Mouse (Mus musculus) forebrain, embryonic 10.5 days (tissue): ENCODE measurements around the gene Tnpo2. TPM values are rescaled to one million over a fixed set of nuclear protein-coding genes. Genes with fewer than 3 reads are reported as not detected.

ENCODE experiments used
- DNase-seq: peaks from one replicate; pipeline ENCODE4 v3.0.0-alpha.2; 2017; ENCODE audit warnings: low spot score; ENCODE audit errors: extremely low spot score
- H3K27ac ChIP-seq: fragments of 300-500 bp; sonication (generic); 2 replicates; pipeline ENCODE4 v1.5.1; 2016; ENCODE audit warnings: mild to moderate bottlenecking
- H3K27me3 ChIP-seq: fragments of 300-500 bp; sonication (generic); 2 replicates; pipeline ENCODE4 v1.6.1; 2016; ENCODE audit warnings: mild to moderate bottlenecking; ENCODE audit not compliant: poor library complexity, severe bottlenecking
- H3K36me3 ChIP-seq: fragments of 300-500 bp; sonication (generic); replicated peaks from 2 replicates; pipeline ENCODE4 v1.6.1; 2016; ENCODE audit warnings: mild to moderate bottlenecking, moderate library complexity
- H3K4me1 ChIP-seq: fragments of 300-500 bp; sonication (generic); 2 replicates; pipeline ENCODE4 v1.6.1; 2016
- H3K4me3 ChIP-seq: fragments of 300-500 bp; sonication (generic); 2 replicates; pipeline ENCODE4 v1.5.1; 2016; ENCODE audit warnings: mild to moderate bottlenecking, moderate library complexity
- H3K9me3 ChIP-seq: fragments of 300-500 bp; sonication (generic); 2 replicates; pipeline ENCODE4 v1.6.1; 2016; ENCODE audit warnings: mild to moderate bottlenecking, moderate library complexity
- WGBS: fragments of 180-500 bp; shearing (Covaris S2); methylation state at CpG from one replicate; pipeline ENCODE4 v1.1.7; 2016; 5-methylcytosine and 5-hydroxymethylcytosine counted together
- polyA plus RNA-seq: library from polyadenylated mRNA; unstranded; fragments of >200 nt; fragmentation: Nextera tagmentation; extraction: Ambion mirVana; gene quantifications from 2 replicates; pipeline ENCODE4 v1.2.1, GENCODE M21; 2016

The Tnpo2 gene
- polyA plus RNA-seq, 1 experiment from 2014 or later = 33.2 TPM

DNA sequence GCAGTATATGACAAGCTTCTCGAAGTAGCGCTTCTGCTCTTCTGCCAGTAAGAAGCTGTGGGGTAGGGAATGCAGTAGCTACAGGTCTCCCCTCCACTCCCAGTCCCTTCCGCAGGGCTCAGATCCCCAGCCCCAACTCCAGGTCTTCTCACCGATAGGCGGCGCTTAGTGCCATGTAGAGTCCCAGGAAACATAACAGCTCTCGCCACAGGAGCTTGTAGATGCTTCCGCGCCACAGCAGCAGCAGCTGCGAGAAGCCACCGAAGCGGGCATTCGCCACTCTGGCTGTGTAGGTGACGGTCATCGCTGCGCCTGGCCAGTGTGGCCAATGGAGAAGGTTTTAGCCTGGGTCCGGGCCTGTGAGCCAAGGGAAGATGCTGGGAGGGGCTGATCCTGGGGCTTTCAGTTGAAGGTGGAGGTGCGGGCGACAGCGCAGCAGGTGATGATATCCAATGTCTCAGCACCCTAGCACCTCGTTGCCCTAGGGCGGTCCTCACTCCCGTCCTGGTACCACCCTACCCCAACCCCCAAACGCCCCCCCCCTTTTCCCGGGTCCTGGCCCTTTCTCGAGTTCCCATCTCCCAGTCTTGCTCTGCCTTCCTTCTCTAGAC lies 23.4 kb upstream of the Tnpo2 start:
- WGBS = 7% methylated on average over 25 of the region's 26 CpGs
- peaks cover 17% of the 10 kb centered on the region for H3K36me3 ChIP-seq
- no peaks in the 10 kb centered on the region for H3K9me3 ChIP-seq
- H3K27ac ChIP-seq = peak overlapping the region; percentile 68
- peaks cover 20% of the 10 kb centered on the region for H3K4me1 ChIP-seq
- H3K27me3 ChIP-seq = peaks cover 61% of the 10 kb centered on the region
- H3K4me3 ChIP-seq = peak overlapping the region; percentile 49
- DNase-seq = peak; percentile 77

- no peak for DNase-seq
- peaks cover 28% of the 10 kb centered on the region for H3K36me3 ChIP-seq
- H3K4me3 ChIP-seq = peak within 1 kb of the TSS; percentile 49
- peaks cover 20% of the 10 kb centered on the region for H3K4me1 ChIP-seq
- peak within 1 kb of the TSS; percentile 68 for H3K27ac ChIP-seq
- no peaks in the 10 kb centered on the region for H3K9me3 ChIP-seq
- peaks cover 50% of the 10 kb centered on the region for H3K27me3 ChIP-seq
- WGBS = 59% methylated on average over 1 of the region's 2 CpGs
Measured at GRCm38 (mm10) chr8:85014431-85014830, 22.3 kb upstream of the Tnpo2 start, which contains the start of gene Best2. TSS of gene Best2 (minus strand) at chr8:85014531.

GRCm38 (mm10) chr8:85016724-85017123 lies 20.0 kb upstream of the Tnpo2 start:
- Histone ChIP-seq H3K27ac (no peak overlapping the region), H3K36me3 (peaks cover 51% of the 10 kb centered on the region), H3K4me3 (no peak overlapping the region), H3K27me3 (peaks cover 33% of the 10 kb centered on the region), H3K4me1 (peaks cover 16% of the 10 kb centered on the region), H3K9me3 (no peaks in the 10 kb centered on the region)
- DNase-seq = no peak
- 70% methylated on average over 10 of the region's 10 CpGs for WGBS

DNA sequence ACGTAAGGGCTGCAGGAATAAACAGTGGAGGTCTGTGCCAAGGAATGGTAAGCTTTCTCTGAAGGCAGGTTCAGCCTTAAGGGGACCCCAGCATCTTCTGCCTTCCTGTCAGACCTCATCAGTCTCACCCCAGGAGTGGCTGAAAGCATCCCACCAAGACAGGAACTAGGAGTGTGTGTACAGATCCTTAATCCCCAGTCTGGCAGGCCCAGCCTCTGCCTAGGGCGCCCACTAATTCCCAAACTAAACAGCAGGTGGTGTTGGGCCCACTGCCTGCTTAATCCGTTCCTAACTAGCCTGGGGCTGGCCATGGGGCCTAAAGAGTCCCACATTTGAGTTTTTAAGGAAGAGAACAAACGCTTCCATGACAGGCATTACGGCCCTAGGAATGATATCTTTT lies 19.5 kb upstream of the Tnpo2 start:
- H3K9me3 ChIP-seq = no peaks in the 10 kb centered on the region
- DNase-seq = no peak
- no peak overlapping the region for H3K27ac ChIP-seq
- H3K4me1 ChIP-seq = peaks cover 16% of the 10 kb centered on the region
- H3K36me3 ChIP-seq = peaks cover 55% of the 10 kb centered on the region
- peaks cover 28% of the 10 kb centered on the region for H3K27me3 ChIP-seq
- H3K4me3 ChIP-seq = no peak overlapping the region
- WGBS = 32% methylated on average over 5 of the region's 5 CpGs

GRCm38 (mm10) chr8:85021514-85022055 lies 15.1 kb upstream of the Tnpo2 start:
- peaks cover 76% of the 10 kb centered on the region for H3K36me3 ChIP-seq
- WGBS = 94% methylated on average over 3 of the region's 3 CpGs
- H3K27me3 ChIP-seq = no peaks in the 10 kb centered on the region
- H3K4me1 ChIP-seq = peaks cover 33% of the 10 kb centered on the region
- DNase-seq = no peak
- no peak overlapping the region for H3K27ac ChIP-seq
- H3K9me3 ChIP-seq = no peaks in the 10 kb centered on the region
- no peak overlapping the region for H3K4me3 ChIP-seq

GRCm38 (mm10) chr8:85023846-85024245 lies 12.9 kb upstream of the Tnpo2 start:
- 92% methylated on average over 3 of the region's 3 CpGs for WGBS
- H3K27ac ChIP-seq = no peak overlapping the region
- H3K27me3 ChIP-seq = no peaks in the 10 kb centered on the region
- DNase-seq = no peak
- H3K4me3 ChIP-seq = peak overlapping the region; percentile 100
- peaks cover 37% of the 10 kb centered on the region for H3K4me1 ChIP-seq
- H3K9me3 ChIP-seq = no peaks in the 10 kb centered on the region
- H3K36me3 ChIP-seq = peaks cover 59% of the 10 kb centered on the region

GRCm38 (mm10) chr8:85025098-85025932 lies 11.4 kb upstream of the Tnpo2 start, which contains the start of gene Asna1:
TSS of gene Asna1 (minus strand) at chr8:85025281.
- peak; percentile 88 for DNase-seq
- H3K9me3 ChIP-seq = no peaks in the 10 kb centered on the region
- 9% methylated on average over 30 of the region's 30 CpGs for WGBS
- peaks cover 59% of the 10 kb centered on the region for H3K36me3 ChIP-seq
- H3K27me3 ChIP-seq = no peaks in the 10 kb centered on the region
- H3K4me1 ChIP-seq = peaks cover 44% of the 10 kb centered on the region
- H3K27ac ChIP-seq = peak within 1 kb of the TSS; percentile 99
- H3K4me3 ChIP-seq = peak within 1 kb of the TSS; percentile 100

DNA sequence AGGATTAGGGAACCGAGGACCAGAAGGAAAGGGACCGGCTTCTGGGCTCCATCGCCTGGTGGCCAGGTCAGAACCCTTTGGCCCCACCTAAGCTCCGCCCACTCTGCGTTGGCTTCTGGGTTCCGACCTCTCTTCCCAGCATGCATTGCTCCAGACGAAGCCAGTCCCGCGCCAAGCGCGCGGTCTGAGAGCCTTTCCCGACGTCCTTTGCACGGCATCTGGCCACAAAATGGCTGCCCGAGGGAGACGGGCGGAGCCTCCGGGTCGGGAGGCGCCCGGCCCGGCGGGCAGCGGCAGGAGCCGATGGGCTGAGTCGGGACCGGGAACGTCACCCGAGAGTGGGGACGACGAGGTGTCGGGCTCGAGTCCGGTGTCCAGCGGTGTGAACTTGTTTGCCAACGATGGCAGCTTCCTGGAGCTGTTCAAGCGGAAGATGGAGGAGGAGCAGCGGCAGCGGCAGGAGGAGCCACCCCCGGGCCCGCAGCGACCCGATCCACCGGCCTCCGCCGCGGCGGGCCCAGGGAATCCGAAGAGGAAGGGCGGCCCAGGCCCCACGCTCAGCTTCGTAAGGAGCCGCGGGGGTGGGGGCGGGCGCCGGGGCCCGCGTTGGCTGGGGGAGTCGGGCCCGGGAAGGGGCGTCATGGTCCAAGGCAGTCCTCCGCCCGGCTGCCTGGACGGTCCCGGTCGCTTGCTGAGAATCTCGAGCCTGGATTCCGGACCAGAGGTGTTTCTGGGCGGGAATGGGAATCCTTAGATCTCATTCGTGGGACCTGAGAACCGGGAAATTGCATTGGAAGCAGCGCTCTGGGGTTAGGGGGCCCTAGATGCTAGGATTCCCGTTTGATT lies 9.8 kb upstream of the Tnpo2 start, which contains the start of gene Trir:
TSS of gene Trir (plus strand) at position 154 of the 846 bp plus-strand sequence.
- peak; percentile 98 for DNase-seq
- WGBS = under 1% methylated on average over 75 of the region's 75 CpGs
- Histone ChIP-seq H3K36me3 (peaks cover 59% of the 10 kb centered on the region), H3K4me1 (peaks cover 44% of the 10 kb centered on the region), H3K27me3 (no peaks in the 10 kb centered on the region), H3K4me3 (peak within 1 kb of the TSS; percentile 100), H3K27ac (peak within 1 kb of the TSS; percentile 99), H3K9me3 (no peaks in the 10 kb centered on the region)

GRCm38 (mm10) chr8:85027516-85027855 lies 9.2 kb upstream of the Tnpo2 start:
- no peak for DNase-seq
- 2% methylated on average over 13 of the region's 13 CpGs for WGBS
- Histone ChIP-seq H3K4me1 (peaks cover 44% of the 10 kb centered on the region), H3K27ac (peak overlapping the region; percentile 99), H3K27me3 (no peaks in the 10 kb centered on the region), H3K4me3 (peak overlapping the region; percentile 100), H3K9me3 (no peaks in the 10 kb centered on the region), H3K36me3 (peaks cover 59% of the 10 kb centered on the region)

GRCm38 (mm10) chr8:85027922-85028321 lies 8.8 kb upstream of the Tnpo2 start:
- peak overlapping the region; percentile 99; the same call in 1 of the 2 replicates for H3K27ac ChIP-seq
- H3K27me3 ChIP-seq = no peaks in the 10 kb centered on the region
- H3K4me1 ChIP-seq = peaks cover 44% of the 10 kb centered on the region
- 42% methylated on average over 2 of the region's 2 CpGs for WGBS
- no peak for DNase-seq
- H3K9me3 ChIP-seq = no peaks in the 10 kb centered on the region
- peaks cover 59% of the 10 kb centered on the region for H3K36me3 ChIP-seq
- peak overlapping the region; percentile 100 for H3K4me3 ChIP-seq

GRCm38 (mm10) chr8:85029271-85029670 lies 7.4 kb upstream of the Tnpo2 start:
- no peaks in the 10 kb centered on the region for H3K27me3 ChIP-seq
- H3K36me3 ChIP-seq = peaks cover 59% of the 10 kb centered on the region
- H3K4me1 ChIP-seq = peaks cover 39% of the 10 kb centered on the region
- H3K27ac ChIP-seq = no peak overlapping the region
- DNase-seq = no peak
- H3K9me3 ChIP-seq = no peaks in the 10 kb centered on the region
- 90% methylated on average over 14 of the region's 14 CpGs for WGBS
- H3K4me3 ChIP-seq = peak overlapping the region; percentile 100

DNA sequence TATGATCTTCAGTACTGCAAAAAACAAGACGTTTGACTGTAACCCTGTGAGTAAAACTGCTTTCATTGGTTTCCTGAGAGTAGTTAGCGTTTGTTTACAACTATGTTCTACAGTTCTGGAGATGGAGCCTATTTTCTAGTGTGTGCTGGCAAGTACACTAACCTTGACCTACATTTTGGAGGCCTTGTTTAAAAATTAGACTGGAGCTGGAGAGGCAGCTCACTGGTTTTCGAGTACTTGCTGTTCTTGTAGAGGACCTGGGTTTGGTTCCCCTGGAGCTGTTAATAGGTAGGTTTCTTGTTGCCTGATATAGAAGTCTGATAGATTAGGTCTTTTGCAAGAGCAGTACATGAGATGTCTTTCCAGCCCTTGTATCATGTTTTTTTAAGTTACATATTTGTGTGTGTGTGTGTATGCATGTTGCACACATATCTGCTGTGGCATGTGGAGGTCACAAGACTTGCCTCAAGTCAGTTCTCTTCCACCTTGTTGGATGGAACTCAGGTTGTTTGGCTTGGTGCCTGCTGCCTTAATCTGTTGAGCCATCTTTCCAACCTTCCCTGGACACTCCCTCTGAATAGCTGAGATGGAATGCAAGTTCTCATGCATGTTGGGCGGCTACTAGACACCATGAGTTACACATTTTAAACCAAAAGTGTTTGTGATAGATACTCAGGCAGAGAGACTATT lies 3.9 kb upstream of the Tnpo2 start:
- Histone ChIP-seq H3K36me3 (peaks cover 60% of the 10 kb centered on the region), H3K4me1 (peaks cover 38% of the 10 kb centered on the region), H3K4me3 (no peak overlapping the region), H3K9me3 (no peaks in the 10 kb centered on the region), H3K27ac (no peak overlapping the region), H3K27me3 (no peaks in the 10 kb centered on the region)
- 89% methylated on average over 4 of the region's 4 CpGs for WGBS
- DNase-seq = no peak
